Mouse (Mus musculus) E14TG2a.4 (cell line): ENCODE results near the gene Artn.

ENCODE experiments used
- H3K27me3 ChIP-seq: 2 replicates; pipeline ENCODE4 v1.6.1; 2014; ENCODE audit warnings: low read length, control low read depth; ENCODE audit not compliant: insufficient read depth
- H3K36me3 ChIP-seq: 2 replicates; pipeline ENCODE4 v1.6.1; 2014; ENCODE audit warnings: low read length, control low read depth; ENCODE audit not compliant: insufficient read depth
- H3K4me1 ChIP-seq: replicated peaks from 2 replicates; pipeline ENCODE4 v1.6.1; 2014; ENCODE audit warnings: low read depth, low read length, control low read depth
- H3K4me3 ChIP-seq: replicated peaks from 2 replicates; pipeline ENCODE4 v1.5.1; 2014; ENCODE audit warnings: mild to moderate bottlenecking, low read length
- H3K9me3 ChIP-seq: 2 replicates; pipeline ENCODE4 v1.6.1; 2014; ENCODE audit warnings: low read length, control low read depth
- CTCF ChIP-seq: conservative IDR thresholded peaks from 2 replicates; pipeline ENCODE4 v1.5.1; 2014; ENCODE audit warnings: low read length
- NANOG ChIP-seq: IDR thresholded peaks from 2 replicates; pipeline ENCODE4 v1.6.1; 2014; ENCODE audit warnings: borderline replicate concordance, low read length, mixed read lengths
- POU5F1 ChIP-seq: IDR thresholded peaks from 2 replicates; pipeline ENCODE4 v1.6.1; 2014; ENCODE audit warnings: low read length, borderline replicate concordance

Artn gene

GRCm38 (mm10) chr4:117884146-117884545 is 45.4 kb downstream of the Artn start:
- TF ChIP-seq CTCF = no peak
- TF ChIP-seq NANOG = no peak
- TF ChIP-seq POU5F1 = no peak
- Histone ChIP-seq H3K4me1 (peaks cover 51% of the 10 kb centered on the region), H3K4me3 (peak overlapping the region; percentile 90), H3K27me3 (peaks cover 41% of the 10 kb centered on the region), H3K36me3 (peaks cover 49% of the 10 kb centered on the region), H3K9me3 (no peaks in the 10 kb centered on the region)

- Histone ChIP-seq H3K36me3 (peaks cover 38% of the 10 kb centered on the region), H3K4me3 (peak within 1 kb of the TSS; percentile 90)
Measured at GRCm38 (mm10) chr4:117882701-117883691, 46.6 kb downstream of the Artn start, which contains the start of gene B4galt2. Gene B4galt2 (minus strand): TSS chr4:117883487.

DNA sequence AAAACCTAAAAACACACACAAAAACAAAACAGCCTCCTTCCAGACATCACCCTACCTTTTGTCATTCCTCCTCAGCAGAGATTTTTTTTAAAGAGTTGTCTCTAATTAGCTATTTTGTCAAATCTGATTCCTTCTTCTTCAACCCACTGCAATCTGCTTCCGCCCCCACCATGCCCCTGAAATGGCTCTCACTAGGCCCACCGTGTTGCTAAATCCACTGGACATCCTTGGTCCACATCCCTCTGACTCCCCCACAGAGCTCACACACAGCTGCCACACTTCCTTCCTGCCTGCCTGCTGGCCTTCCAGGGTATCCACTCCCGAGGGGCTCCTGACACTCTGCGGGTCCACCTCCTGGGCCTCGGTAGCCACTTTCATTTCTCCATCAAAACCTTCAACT is 50.9 kb downstream of the Artn start:
- Histone ChIP-seq H3K27me3 (peaks cover 46% of the 10 kb centered on the region), H3K36me3 (peaks cover 26% of the 10 kb centered on the region), H3K4me1 (peaks cover 34% of the 10 kb centered on the region), H3K4me3 (no peak overlapping the region), H3K9me3 (no peaks in the 10 kb centered on the region)
- TF ChIP-seq CTCF = no peak
- TF ChIP-seq NANOG = no peak
- no peak for TF ChIP-seq POU5F1

More at GRCm38 (mm10) chr4:117882701-117883691, 46.6 kb downstream of the Artn start, which contains the start of gene B4galt2:
- TF ChIP-seq NANOG (no peak), CTCF (no peak)
- Histone ChIP-seq H3K27me3 (peaks cover 47% of the 10 kb centered on the region), H3K9me3 (no peaks in the 10 kb centered on the region), H3K4me1 (peaks cover 58% of the 10 kb centered on the region)

- Histone ChIP-seq H3K36me3 (peaks cover 30% of the 10 kb centered on the region), H3K9me3 (no peaks in the 10 kb centered on the region), H3K27me3 (peaks cover 44% of the 10 kb centered on the region), H3K4me1 (peaks cover 32% of the 10 kb centered on the region), H3K4me3 (no peak overlapping the region)
- no peak for TF ChIP-seq POU5F1
- TF ChIP-seq CTCF = no peak
- no peak for TF ChIP-seq NANOG
Measured at GRCm38 (mm10) chr4:117878301-117878700, 51.3 kb downstream of the Artn start.
